Mouse (Mus musculus) MEL (cell line): ENCODE data around the gene Calm3.
A peak's percentile ranks its signal among the peaks of the same experiment; 100 is the strongest.

Source experiments
- CTCF ChIP-seq, 3 experiments: IDR thresholded peaks in 2 of 3; conservative IDR thresholded peaks in 1 of 3; 2 replicates each; pipeline ENCODE4 v1.5.1; 2011 to 2012; ENCODE audit warnings: low read length in 3 of 3, low read depth in 2 of 3, mild to moderate bottlenecking in 2 of 3, improper control_type of control experiment in 1 of 3, inconsistent platforms in 1 of 3, mixed read lengths in 1 of 3, moderate library complexity in 1 of 3; ENCODE audit not compliant: control insufficient read depth in 1 of 3, insufficient read depth in 1 of 3, poor library complexity in 1 of 3, severe bottlenecking in 1 of 3
- EP300 ChIP-seq, 2 experiments: IDR thresholded peaks; 2 replicates each; pipeline ENCODE4 v1.6.1; 2011; ENCODE audit warnings: improper control_type of control experiment in 2 of 2, low read length in 2 of 2, low read depth in 1 of 2, mild to moderate bottlenecking in 1 of 2
- HCFC1 ChIP-seq: IDR thresholded peaks from 2 replicates; pipeline ENCODE4 v1.6.1; 2012; ENCODE audit warnings: low read depth, mild to moderate bottlenecking, inconsistent platforms, low read length, improper control_type of control experiment, moderate library complexity
- MAX ChIP-seq: IDR thresholded peaks from 2 replicates; pipeline ENCODE4 v1.6.1; 2011; ENCODE audit warnings: low read length, improper control_type of control experiment
- MYC ChIP-seq: IDR thresholded peaks from 2 replicates; pipeline ENCODE4 v1.6.1; 2011; ENCODE audit warnings: low read depth, mild to moderate bottlenecking, low read length, improper control_type of control experiment, moderate library complexity
- POLR2A ChIP-seq, 2 experiments: IDR thresholded peaks; 2 replicates each; pipeline ENCODE4 v1.6.1; 2011 to 2012; ENCODE audit warnings: low read length in 2 of 2, mild to moderate bottlenecking in 2 of 2, control low read depth in 1 of 2, improper control_type of control experiment in 1 of 2, low read depth in 1 of 2, moderate library complexity in 1 of 2; ENCODE audit not compliant: control insufficient read depth in 1 of 2, insufficient read depth in 1 of 2, poor library complexity in 1 of 2
- SMC3 ChIP-seq: IDR thresholded peaks from 2 replicates; pipeline ENCODE4 v1.6.1; 2011; ENCODE audit warnings: low read depth, low read length, improper control_type of control experiment

DNA sequence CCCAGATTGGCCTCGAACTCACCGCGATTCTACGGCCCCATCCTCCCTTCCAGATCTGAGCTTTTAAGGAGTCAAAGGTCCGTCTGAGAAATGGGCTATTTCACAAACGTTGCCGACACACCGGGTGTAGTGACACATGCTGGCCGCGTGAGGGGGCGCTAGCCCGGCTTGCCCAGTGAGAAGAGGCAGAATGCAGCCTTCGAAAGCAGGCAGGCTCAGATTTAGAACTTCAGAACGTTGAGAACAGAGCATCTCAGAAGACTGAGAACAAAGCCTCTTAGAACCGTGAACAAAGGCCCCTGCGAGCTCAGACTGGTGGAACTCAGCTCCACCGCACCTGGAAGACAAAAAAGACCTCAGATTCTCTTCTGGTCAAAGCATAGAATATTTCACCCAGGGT lies 49.7 kb downstream of the Calm3 start:
- peak; percentile 93 to 95 (median 94) for TF ChIP-seq CTCF (IDR thresholded peaks at IDR 0.05 in 2 of 3, conservative IDR thresholded peaks at IDR 0.05 in 1 of 3; ENCODE audit: control insufficient read depth in 1 of 3, insufficient read depth in 1 of 3, low read depth in 2 of 3, low read length in 3 of 3, poor library complexity in 1 of 3, severe bottlenecking in 1 of 3)
- no peak for TF ChIP-seq POLR2A (IDR thresholded peaks at IDR 0.05; ENCODE audit: control insufficient read depth in 1 of 2, insufficient read depth in 1 of 2, low read depth in 1 of 2, low read length in 2 of 2, poor library complexity in 1 of 2)
- TF ChIP-seq EP300 (IDR thresholded peaks at IDR 0.05; ENCODE audit: low read depth in 1 of 2, low read length in 2 of 2) = no peak
- no peak for TF ChIP-seq HCFC1
- peak; percentile 85 for TF ChIP-seq SMC3
- no peak for TF ChIP-seq MAX
- TF ChIP-seq MYC = no peak
